Mouse (Mus musculus) brain, embryonic 14.5 days (tissue): ENCODE data around the gene Add3.

Experiments
- CTCF ChIP-seq: fragments of 200-500 bp; IDR thresholded peaks from 2 replicates; pipeline ENCODE4 v1.5.1; 2012; ENCODE audit warnings: inconsistent platforms, mild to moderate bottlenecking, moderate library complexity, borderline replicate concordance; ENCODE audit not compliant: insufficient read depth, insufficient read length; ENCODE audit errors: extremely low read depth
- POLR2A ChIP-seq: fragments of 200-500 bp; IDR thresholded peaks from 2 replicates; pipeline ENCODE4 v1.6.1; 2012; ENCODE audit warnings: mild to moderate bottlenecking, inconsistent platforms, borderline replicate concordance; ENCODE audit not compliant: poor library complexity, insufficient read depth, insufficient read length, severe bottlenecking; ENCODE audit errors: extremely low read depth

DNA sequence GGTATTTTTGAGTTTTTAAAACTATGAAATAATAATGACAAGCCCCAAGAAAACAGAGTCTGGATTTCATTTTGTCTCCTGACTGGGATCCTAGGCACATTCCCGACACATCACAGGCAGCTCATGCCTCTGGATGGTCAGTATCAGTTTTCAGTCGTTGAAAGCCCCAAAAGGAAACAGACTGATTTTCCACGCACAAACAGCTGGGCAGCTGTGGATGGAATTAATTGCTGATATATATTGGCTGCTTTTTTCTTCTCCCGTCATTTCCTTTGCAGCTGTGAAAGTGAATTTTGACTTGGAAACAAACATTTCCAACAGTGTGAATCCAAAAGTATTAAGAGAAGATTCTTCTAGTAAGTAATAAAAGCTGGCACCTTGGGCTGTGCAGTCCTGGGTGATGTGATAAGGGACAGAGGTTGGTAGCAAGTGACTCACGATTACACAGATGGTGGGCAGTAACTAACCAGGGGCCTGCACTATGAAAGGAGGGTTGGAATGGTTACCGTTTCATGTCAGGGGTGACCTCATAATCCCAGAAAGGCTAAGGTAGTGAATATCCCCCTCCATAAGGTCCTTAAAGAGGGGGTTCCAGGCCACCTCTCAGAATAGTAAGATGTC is 51.7 kb downstream of the Add3 start:
- TF ChIP-seq CTCF (no peak), POLR2A (no peak)
